Mouse (Mus musculus) heart, embryonic 10.5 days (tissue): Measurements from ENCODE around the gene Hist3h2ba. TPM values are rescaled to one million over a fixed set of nuclear protein-coding genes. Genes with fewer than 3 reads are reported as not detected.
A peak's percentile ranks its signal among the peaks of the same experiment; 100 is the strongest.

ENCODE experiments used
- DNase-seq: peaks from one replicate; pipeline ENCODE4 v3.0.0-alpha.2; 2017; ENCODE audit warnings: low spot score
- H3K27ac ChIP-seq: fragments of 300-500 bp; sonication (generic); 2 replicates; pipeline ENCODE4 v1.5.1; 2016; ENCODE audit warnings: mild to moderate bottlenecking
- H3K27me3 ChIP-seq: fragments of 300-500 bp; sonication (generic); 2 replicates; pipeline ENCODE4 v1.6.1; 2016; ENCODE audit warnings: mild to moderate bottlenecking; ENCODE audit not compliant: poor library complexity, insufficient read depth, severe bottlenecking
- H3K36me3 ChIP-seq: fragments of 300-500 bp; sonication (generic); 2 replicates; pipeline ENCODE4 v1.6.1; 2016; ENCODE audit warnings: mild to moderate bottlenecking, moderate library complexity
- H3K4me1 ChIP-seq: fragments of 300-500 bp; sonication (generic); 2 replicates; pipeline ENCODE4 v1.6.1; 2016; ENCODE audit warnings: mild to moderate bottlenecking
- H3K4me3 ChIP-seq: fragments of 300-500 bp; sonication (generic); 2 replicates; pipeline ENCODE4 v1.5.1; 2016; ENCODE audit warnings: mild to moderate bottlenecking, moderate library complexity
- H3K9me3 ChIP-seq: fragments of 300-500 bp; sonication (generic); 2 replicates; pipeline ENCODE4 v1.6.1; 2016; ENCODE audit warnings: mild to moderate bottlenecking, moderate library complexity
- WGBS: fragments of 180-500 bp; shearing (Covaris S2); methylation state at CpG from one replicate; pipeline ENCODE4 v1.1.7; 2016; 5-methylcytosine and 5-hydroxymethylcytosine counted together
- polyA plus RNA-seq: library from polyadenylated mRNA; unstranded; fragments of >200 nt; fragmentation: Nextera tagmentation; extraction: Ambion mirVana; gene quantifications from 2 replicates; pipeline ENCODE4 v1.2.1, GENCODE M21; 2016

The Hist3h2ba gene
- polyA plus RNA-seq, 1 experiment from 2014 or later, result 9.8 TPM

DNA sequence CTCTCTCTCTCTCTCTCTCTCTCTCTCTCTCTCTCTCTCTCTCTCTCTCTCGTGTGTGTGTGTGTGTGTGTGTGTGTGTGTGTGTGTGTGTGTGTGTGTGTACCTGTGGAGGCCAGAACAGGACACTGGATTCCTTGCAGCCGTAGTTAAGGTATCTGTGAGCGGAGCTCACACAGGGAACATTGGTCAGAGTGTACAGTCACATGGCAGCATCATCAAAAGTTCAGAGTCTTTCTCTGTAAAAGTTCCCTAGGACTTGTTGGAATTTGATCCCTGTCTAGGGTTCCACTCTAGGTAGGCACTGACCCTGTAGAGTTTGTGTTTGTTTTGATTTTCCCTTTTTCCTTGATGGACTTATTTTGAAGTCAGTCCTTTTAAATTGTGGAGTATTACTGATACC is 22.1 kb upstream of the Hist3h2ba start:
- Histone ChIP-seq H3K36me3 (peaks cover 6% of the 10 kb centered on the region), H3K4me3 (no peak overlapping the region), H3K4me1 (peaks cover 20% of the 10 kb centered on the region), H3K27ac (no peak overlapping the region), H3K27me3 (peaks cover 11% of the 10 kb centered on the region; the same call in 1 of the 2 replicates), H3K9me3 (no peaks in the 10 kb centered on the region)
- no peak for DNase-seq
- WGBS, result 90% methylated on average over 2 of the region's 3 CpGs

DNA sequence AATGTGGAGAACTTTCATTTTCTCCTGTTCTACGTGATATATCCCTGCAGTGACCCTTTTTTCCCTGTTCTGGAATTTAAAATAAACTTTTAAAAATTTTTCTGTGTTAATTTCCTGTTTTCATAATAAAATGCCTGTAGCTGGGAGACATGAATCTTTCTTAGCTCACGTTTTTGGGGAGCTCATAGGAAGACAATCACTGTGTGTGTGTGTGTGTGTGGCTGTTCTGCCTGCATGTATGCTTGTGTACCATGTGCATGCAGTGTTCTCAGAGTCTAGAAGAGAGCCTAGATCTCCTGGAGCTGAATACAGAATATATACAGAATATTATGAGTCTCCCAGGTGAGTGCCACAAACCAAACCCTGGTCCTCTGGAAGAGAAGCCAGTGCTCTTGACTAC is 21.7 kb upstream of the Hist3h2ba start:
- Histone ChIP-seq H3K27me3 (peaks cover 11% of the 10 kb centered on the region; the same call in 1 of the 2 replicates), H3K4me1 (peaks cover 20% of the 10 kb centered on the region), H3K27ac (no peak overlapping the region), H3K36me3 (peaks cover 10% of the 10 kb centered on the region), H3K9me3 (no peaks in the 10 kb centered on the region), H3K4me3 (no peak overlapping the region)
- no peak for DNase-seq
- WGBS, result 67% methylated on average over 2 of the region's 2 CpGs

DNA sequence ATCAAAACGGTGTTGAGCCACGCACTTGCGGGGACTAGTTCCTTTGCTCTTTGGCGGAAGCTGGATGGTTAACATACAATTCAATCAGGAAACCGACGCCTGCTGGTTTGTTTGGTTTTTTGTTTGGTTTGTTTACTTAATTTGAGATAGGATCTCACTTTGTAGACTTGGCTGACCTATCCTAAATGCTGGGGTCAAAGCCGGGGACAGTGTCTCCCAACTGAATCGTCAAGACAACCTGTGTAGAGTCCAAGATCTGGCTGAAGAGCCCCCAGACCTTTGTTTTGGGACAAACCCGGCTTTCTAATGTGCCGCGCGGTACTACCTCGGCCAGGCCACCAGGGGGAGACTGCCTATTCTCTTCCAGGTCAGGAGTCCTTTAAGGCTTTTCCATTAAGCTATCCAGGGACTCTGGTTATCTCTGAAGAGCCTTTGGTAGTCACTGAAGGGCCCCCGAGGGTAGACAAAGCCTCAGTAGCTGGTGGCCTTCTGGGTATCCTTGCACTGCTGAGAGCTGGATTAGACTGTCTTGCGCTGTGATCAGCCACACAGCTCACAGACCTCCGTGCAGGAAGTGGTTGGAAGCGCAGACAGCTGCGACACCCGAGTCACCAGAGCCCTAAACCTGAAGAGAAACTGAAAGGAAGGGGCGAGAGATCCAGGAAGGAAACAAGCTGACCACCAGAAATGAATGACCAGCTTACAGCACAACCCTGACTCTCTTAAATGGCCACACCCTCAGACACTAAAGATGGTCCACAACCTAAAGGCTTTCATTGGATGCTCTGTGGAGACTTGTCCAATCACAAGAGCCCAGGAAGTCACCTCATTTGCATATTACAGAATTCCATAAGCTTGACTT is 20.7 kb upstream of the Hist3h2ba start:
- WGBS, result 25% methylated on average over 20 of the region's 20 CpGs
- peak; percentile 85 for DNase-seq
- H3K9me3 ChIP-seq, result no peaks in the 10 kb centered on the region
- H3K36me3 ChIP-seq, result peaks cover 20% of the 10 kb centered on the region
- peaks cover 10% of the 10 kb centered on the region; the same call in 1 of the 2 replicates for H3K27me3 ChIP-seq
- H3K4me1 ChIP-seq, result peaks cover 20% of the 10 kb centered on the region
- peak overlapping the region; percentile 57; the same call in 1 of the 2 replicates for H3K27ac ChIP-seq
- peak overlapping the region; percentile 35 for H3K4me3 ChIP-seq

DNA sequence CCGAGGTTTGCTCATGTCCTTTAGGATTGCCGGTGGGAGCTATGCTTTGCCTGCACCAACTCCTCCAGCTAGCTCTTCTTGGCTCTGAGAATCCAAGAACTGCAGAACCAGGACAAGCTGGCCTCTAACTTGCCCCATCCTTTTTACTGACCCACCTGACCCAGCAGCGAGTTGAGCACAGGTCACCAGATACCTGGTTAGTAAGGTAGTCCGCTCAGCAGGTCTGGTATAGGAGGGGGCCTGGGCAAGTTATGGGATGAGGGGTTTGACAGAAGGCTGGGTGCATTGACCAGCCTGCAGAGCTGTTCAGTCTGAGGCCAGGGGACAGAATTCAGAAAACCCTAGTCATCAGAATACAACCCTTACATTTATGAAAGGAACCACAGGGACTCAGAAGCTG is 19.7 kb upstream of the Hist3h2ba start:
- WGBS, result 59% methylated on average over 4 of the region's 4 CpGs
- Histone ChIP-seq H3K27me3 (peaks cover under 1% of the 10 kb centered on the region; the same call in 1 of the 2 replicates), H3K4me3 (no peak overlapping the region), H3K36me3 (peaks cover 30% of the 10 kb centered on the region), H3K9me3 (no peaks in the 10 kb centered on the region), H3K27ac (no peak overlapping the region; the same call in 1 of the 2 replicates), H3K4me1 (peaks cover 20% of the 10 kb centered on the region)
- DNase-seq, result no peak

DNA sequence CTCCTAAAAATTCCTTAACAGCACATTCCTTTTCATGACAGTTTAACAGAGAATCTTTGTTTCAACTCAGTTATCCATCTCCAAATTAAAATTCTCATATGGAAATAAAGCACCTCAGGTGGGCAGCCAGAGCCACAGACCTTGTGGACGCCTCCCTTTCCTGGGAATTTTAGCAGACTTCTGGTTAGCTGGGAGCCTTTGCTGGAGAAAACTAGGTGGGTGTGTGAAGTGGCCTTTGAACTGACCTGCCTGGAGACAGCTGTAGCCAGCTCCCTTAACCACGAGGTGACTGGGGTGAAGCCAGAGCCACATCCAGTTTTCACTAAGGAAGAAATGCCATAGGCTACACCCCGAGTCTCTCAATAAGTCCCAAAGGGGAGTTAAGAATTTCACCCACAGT is 19.1 kb upstream of the Hist3h2ba start:
- H3K4me1 ChIP-seq, result peaks cover 20% of the 10 kb centered on the region
- WGBS, result 42% methylated on average over 3 of the region's 3 CpGs

DNA sequence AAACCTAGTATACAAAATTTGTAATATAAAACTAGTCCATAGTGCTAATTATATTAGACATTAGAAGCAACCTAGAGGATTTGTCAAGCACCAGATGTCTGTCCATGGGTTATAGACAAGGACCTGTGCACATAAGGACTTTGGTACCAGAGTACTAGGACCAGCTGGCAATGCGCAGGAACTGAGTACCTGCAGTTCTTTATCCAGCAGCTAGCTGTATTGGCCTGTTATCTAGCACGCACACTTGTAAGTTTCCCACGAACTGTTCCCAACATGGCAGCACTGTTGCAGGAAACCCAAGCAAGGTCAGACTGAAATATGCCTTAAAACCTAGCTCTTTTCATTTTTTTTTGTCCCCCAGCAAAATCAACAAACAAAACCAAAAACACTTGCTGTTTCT is 18.5 kb upstream of the Hist3h2ba start:
- H3K27me3 ChIP-seq, result no peaks in the 10 kb centered on the region
- no peaks in the 10 kb centered on the region for H3K9me3 ChIP-seq
- peaks cover 20% of the 10 kb centered on the region for H3K4me1 ChIP-seq
- no peak overlapping the region for H3K27ac ChIP-seq
- peaks cover 40% of the 10 kb centered on the region for H3K36me3 ChIP-seq
- 81% methylated on average over 3 of the region's 3 CpGs for WGBS
- H3K4me3 ChIP-seq, result no peak overlapping the region
- DNase-seq, result no peak

More for the DNA sequence above, 19.1 kb upstream of the Hist3h2ba start:
- H3K27me3 ChIP-seq, result no peaks in the 10 kb centered on the region
- H3K27ac ChIP-seq, result no peak overlapping the region
- H3K4me3 ChIP-seq, result no peak overlapping the region
- peaks cover 36% of the 10 kb centered on the region for H3K36me3 ChIP-seq
- no peaks in the 10 kb centered on the region for H3K9me3 ChIP-seq
- DNase-seq, result no peak

DNA sequence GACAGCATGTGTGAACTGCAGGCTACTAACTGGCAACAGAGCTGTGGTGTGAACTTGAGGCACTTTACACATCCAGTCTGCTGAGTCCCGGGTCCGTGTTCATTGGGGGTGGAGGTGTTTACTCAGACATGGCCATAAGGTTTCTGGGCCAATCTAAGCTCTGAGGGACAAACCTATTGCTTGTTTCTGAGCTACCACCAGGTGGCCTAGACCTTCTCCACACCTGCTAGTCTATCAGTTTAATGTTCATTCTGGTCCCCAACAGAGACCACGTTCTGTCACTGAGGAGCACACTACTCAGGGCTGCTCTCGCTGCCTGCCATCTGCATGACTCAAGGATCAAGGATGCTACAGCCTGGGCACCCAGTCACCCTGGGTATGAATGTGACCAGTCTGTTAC is 17.1 kb upstream of the Hist3h2ba start:
- H3K27me3 ChIP-seq, result no peaks in the 10 kb centered on the region
- WGBS, result 71% methylated on average over 4 of the region's 4 CpGs
- DNase-seq, result no peak
- H3K36me3 ChIP-seq, result peaks cover 51% of the 10 kb centered on the region
- H3K27ac ChIP-seq, result no peak overlapping the region
- no peaks in the 10 kb centered on the region for H3K9me3 ChIP-seq
- H3K4me1 ChIP-seq, result peaks cover 20% of the 10 kb centered on the region
- H3K4me3 ChIP-seq, result no peak overlapping the region

DNA sequence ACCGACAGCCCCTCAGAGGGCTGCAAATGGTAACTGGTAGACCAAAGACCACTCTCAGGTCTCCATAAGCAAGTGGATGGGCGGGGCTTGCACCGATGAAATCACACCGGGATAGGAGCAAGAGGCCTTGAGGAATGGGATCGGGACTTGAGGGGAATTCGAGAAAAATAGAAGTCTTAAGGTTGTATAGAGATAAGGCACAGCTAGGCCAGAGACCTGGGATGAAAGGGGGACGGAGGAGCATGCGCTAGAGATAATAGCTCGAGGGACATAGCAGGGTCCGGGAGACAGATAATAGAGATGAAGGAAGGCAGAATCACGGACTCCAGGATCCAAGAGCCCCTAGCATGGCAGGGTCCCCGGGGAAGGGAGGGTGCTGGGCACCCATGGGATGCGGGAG is 10.8 kb upstream of the Hist3h2ba start:
- Histone ChIP-seq H3K36me3 (peaks cover 38% of the 10 kb centered on the region), H3K4me1 (peaks cover 21% of the 10 kb centered on the region), H3K27me3 (peaks cover 5% of the 10 kb centered on the region; the same call in 1 of the 2 replicates), H3K9me3 (no peaks in the 10 kb centered on the region), H3K4me3 (peak overlapping the region; percentile 97), H3K27ac (peak overlapping the region; percentile 97)
- 2% methylated on average over 13 of the region's 13 CpGs for WGBS
- DNase-seq, result no peak

DNA sequence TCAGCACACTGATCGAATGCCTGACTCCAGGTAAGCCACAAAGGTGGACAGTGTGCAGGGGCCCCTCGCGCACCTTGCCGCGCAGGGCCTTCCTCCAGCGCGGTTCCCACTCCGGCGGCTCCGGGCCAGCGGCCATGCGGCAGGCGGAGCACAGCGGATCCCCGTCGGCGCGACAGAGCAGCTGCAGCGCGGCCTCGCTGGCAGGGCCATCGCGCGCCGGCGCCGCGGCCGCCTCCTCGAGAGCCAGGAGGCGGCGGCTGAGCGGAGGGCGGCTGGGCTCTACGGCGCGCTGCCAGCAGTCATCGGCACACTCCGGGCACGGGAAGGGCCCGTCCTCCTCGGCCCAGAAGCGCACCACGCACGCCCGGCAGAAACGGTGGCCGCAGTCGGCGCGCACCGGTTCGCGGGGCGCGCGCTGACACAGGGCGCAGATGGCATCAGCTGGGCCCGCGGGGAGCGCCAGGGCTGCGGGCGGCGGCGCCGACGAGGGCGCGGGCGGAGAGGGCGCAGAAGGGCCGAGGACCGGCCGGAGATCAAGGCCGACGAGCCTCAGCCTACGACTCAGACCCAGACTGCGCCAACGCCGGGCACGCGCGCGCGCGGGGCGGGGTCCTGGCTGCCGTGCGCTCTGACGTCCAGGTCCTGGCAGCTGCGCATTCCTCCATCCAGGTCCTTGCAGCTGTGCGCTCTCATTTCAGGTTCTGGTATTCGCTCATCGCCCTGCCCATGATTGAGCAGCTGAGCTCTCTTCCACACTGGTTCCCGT is 10.2 kb upstream of the Hist3h2ba start, which contains the start of gene Rnf187:
Gene Rnf187 (minus strand): TSS at position 595 of the 766 bp plus-strand sequence.
- Histone ChIP-seq H3K9me3 (no peaks in the 10 kb centered on the region), H3K4me1 (peaks cover 21% of the 10 kb centered on the region), H3K27me3 (peaks cover 5% of the 10 kb centered on the region; the same call in 1 of the 2 replicates), H3K27ac (peak within 1 kb of the TSS; percentile 97), H3K36me3 (peaks cover 32% of the 10 kb centered on the region), H3K4me3 (peak within 1 kb of the TSS; percentile 97)
- under 1% methylated on average over 95 of the region's 95 CpGs for WGBS
- peak; percentile 95 for DNase-seq

DNA sequence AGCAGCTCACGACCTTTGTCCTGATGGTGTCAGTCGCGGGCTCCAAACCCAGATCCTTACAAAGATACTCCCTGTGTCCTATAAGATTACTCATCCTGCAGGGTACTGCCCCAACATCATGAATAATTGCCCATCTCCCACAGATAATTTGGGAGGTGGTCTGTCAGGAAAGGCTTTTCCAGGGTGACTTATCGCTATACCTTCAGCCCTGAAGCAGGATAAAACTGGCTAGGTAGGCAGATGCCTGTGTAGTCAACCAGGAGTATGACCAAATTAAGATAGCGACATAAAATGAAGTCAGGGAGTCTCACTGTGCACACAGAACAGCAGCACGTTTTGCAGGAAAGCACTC is 9.7 kb upstream of the Hist3h2ba start:
- Histone ChIP-seq H3K27me3 (peaks cover 10% of the 10 kb centered on the region), H3K27ac (peak overlapping the region; percentile 97), H3K4me3 (peak overlapping the region; percentile 97), H3K4me1 (peaks cover 21% of the 10 kb centered on the region), H3K9me3 (no peaks in the 10 kb centered on the region), H3K36me3 (peaks cover 26% of the 10 kb centered on the region)
- no peak for DNase-seq
- WGBS, result 19% methylated on average over 6 of the region's 6 CpGs

DNA sequence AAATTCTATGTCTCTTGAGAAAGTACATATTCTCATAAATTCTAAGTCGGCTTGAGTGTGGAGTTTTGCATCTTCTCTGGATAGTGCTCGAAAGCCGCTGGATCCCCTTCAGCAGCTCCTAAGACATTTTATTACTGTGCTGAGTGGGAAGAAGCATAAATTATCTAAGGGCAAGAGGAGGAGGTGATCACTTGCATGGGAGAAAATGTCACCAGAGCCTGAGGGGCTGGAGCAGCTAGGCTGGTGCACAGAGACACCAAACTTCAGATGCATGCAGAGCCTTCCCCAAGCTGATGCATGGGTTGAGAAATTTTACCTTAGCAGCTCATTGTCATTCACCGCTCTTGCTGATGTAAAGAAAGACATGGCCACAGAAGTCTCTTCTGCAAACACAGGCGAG is 4.6 kb upstream of the Hist3h2ba start:
- no peak for DNase-seq
- Histone ChIP-seq H3K4me1 (peaks cover under 1% of the 10 kb centered on the region; the same call in 1 of the 2 replicates), H3K27me3 (peaks cover 48% of the 10 kb centered on the region), H3K36me3 (no peaks in the 10 kb centered on the region), H3K9me3 (no peaks in the 10 kb centered on the region), H3K27ac (no peak overlapping the region), H3K4me3 (no peak overlapping the region)
- 82% methylated on average over 5 of the region's 5 CpGs for WGBS

DNA sequence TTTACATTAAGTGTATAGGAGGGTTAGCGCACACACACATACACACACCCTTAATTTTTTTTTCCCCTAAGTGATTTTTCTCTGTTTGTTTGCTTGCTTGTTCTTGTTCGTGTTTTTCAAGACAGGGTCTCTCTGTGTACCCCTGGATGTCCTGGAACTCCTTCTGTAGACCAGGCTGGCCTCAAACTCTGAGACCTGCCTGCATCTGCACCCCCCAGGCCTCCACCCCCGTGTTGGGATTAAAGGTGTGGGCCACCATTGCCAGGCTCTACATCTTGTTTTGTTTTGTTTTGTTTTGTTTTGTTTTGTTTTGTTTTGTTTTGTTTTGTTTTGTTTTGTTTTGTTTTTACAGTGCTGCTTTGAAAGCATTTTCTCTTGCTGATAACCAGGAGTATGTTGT is 1.4 kb upstream of the Hist3h2ba start:
- Histone ChIP-seq H3K4me1 (peaks cover 8% of the 10 kb centered on the region; the same call in 1 of the 2 replicates), H3K4me3 (no peak overlapping the region), H3K9me3 (no peaks in the 10 kb centered on the region), H3K27me3 (peaks cover 79% of the 10 kb centered on the region), H3K36me3 (no peaks in the 10 kb centered on the region), H3K27ac (no peak overlapping the region)
- DNase-seq, result no peak
- WGBS, result 66% methylated on average over 3 of the region's 3 CpGs
